Mouse (Mus musculus) left cerebral cortex, postnatal 14 days (tissue): Measurements from ENCODE around the gene C8a. TPM values are rescaled to one million over a fixed set of nuclear protein-coding genes. Genes with fewer than 3 reads are reported as not detected.

Experiments used
- DNase-seq, 2 experiments: peaks; one replicate each; pipeline ENCODE4 v3.0.0; 2021 to 2022; ENCODE audit warnings: low spot score in 2 of 2, mixed read lengths in 1 of 2
- intact Hi-C: fragments of 180-260 bp; cut with DNase I; formaldehyde crosslinking; loops from one replicate; pipeline ENCODE4 v1.15.1; 2025
- total RNA-seq, 2 experiments: library from RNA; stranded (reverse); gene quantifications; 2 replicates each; pipeline ENCODE4 v1.2.3; 2021

C8a gene
- total RNA-seq, 2 experiments from 2014 or later: 0.49 TPM; not detected in 1

DNA sequence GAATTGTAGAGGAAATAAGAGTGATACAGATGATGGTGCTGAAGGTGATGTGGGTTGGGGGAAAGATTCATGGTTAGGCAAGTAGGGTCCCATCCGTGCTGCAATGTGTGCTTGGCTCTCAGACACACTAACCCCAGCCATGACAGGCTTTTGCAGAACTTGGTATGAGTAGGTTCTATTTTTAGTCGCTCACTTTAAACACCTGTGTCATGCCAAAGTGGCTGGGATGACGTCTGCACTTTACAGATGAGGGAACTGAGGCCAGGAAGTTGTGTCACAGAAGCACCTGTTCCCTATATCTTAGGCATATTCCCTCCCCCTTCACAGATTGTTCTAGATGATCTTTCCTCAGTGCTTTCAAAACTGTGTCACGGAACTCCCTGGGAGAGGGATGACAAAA lies 93.9 kb downstream of the C8a start:
- no peak for DNase-seq
- intact Hi-C loops: no loop called here

DNA sequence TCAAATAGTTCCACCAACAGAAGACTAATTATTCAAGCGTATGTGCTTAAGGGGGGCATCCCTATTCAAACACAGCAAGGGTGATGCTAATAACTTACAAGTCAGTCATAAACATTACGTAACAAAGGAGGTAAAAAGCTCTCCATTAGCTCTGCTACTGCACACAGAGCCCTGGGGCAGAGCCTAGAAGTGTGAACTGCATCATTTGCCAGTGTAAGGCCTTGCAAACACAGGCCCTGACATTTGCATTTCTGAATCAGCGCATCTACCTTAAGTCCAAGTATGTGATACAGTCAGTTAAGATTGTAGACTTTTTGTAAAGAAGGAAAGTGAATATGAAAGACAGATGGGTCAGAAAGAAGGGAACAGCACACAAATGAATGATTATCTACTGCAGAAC lies 94.8 kb downstream of the C8a start:
- intact Hi-C loops: no loop called here

DNA sequence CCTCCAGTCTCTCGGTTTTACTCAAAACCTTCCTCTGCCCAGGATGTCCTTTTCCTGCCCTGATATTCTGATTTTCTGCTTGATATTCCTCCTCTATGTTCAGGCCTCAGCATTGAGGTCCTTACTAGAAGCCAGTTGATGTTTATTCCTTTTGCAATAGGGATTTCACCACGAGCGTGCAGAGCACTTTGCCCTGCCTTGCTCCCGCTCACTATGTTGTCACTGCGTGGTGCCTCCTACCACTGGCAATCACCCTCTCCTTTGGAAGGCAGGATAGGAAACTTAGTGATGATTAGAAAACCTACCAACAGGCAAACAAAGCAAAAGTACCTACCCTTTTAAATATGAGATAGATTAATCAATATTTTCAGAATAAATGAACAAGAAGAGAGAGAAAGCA lies 96.7 kb downstream of the C8a start:
- intact Hi-C loops: no loop called here
- no peak for DNase-seq

More for the DNA sequence above, 94.8 kb downstream of the C8a start:
- no peak for DNase-seq

DNA sequence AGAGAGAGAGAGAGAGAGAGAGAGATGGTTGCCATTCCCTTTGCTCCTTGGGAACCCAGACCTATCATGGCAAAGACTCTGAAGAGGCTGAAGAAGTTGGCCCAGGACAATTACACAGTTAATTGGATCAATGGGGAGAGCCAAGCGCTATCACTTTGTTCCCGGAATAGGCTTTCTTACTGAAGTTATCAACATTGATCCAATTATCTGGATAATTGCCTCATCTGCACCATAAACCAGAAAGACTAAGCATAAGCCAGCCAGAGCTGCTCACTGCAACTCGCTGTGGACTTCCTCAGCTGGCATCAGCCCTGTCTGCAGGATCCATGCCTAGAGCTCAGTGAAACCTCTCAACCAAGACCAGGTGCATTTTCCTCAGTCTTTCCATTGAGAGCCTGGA lies 100.6 kb downstream of the C8a start:
- no peak for DNase-seq
- intact Hi-C loops: no loop called here

DNA sequence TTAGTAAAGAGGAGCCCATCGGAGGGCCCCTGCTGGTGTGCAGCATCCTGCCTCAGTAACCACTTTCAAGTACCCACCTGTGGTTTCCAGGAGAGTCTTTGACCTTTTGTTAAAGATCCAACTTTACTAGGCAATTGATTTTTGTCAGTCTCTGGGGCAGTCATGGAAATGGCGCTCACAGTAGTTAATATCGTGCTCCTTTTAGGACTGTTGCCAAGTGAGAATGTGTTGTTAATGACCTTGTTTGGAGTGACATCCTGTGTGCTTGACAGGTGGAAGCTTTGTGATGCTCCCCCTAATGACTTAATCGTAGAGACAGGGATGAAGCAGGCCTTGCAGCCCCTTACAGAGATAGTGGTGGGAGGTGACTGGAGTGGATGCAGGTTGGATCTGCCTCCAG lies 105.9 kb downstream of the C8a start:
- intact Hi-C loops: no loop called here
- no peak for DNase-seq

DNA sequence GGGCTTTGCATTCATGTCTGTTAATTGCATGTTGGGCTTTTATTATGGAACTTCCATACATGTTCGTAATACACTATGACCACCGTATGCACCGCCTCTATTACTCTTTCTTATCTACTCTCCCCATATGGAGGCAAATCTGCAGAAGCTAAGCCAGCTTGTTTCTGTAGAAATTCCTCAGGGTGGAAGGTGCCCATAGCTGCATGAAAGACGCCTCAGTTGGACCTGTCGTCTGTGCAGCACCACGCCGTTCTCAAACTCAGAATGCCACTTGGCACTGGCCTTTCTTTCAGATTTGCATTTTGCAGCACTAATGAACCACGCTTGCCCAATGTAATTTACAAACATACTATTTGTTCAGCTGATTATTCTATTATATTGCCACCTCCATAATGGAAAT lies 106.6 kb downstream of the C8a start:
- no peak for DNase-seq
- intact Hi-C loops: no loop called here

DNA sequence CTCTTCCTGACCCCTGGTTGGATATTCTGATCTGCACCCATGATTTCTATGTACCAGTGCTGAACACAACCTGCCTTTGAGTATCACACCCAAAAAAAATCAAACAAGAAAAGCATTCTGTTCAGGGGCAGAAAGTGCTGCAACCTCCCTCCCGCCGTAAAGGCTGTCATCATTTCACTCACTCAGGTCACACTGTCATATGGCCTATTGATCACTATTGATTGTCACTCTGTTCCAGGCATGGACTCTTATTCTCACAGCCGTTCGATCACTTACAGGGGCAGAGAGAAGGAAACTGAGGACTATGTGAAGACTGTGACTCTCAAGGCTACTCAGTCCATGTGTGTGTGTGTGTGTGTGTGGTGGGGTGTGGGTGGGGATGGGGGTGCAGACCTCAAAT lies 108.0 kb downstream of the C8a start:
- no peak for DNase-seq
- intact Hi-C loops: no loop called here

DNA sequence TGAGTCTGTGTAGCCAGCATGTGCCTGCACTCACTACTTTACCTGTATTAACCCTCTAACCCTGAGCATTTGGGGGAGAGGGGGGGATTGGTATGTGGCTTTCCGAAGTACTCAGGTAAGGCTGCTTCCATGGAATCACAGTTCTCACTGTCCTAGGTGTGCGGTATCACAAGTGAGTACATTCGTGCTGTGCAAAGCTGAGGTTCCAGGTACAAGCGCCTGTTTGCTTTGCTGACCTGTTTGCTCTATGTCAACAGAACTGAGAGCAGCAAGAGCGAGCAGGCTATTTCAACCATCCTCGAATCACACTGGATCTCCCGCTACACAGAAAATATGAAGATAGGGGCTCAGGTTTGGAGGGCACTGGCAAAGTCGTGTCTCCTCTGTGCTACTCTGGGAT lies 110.1 kb downstream of the C8a start, which contains the start of gene C8b:
Gene C8b (plus strand): TSS at position 253 of the 400 bp plus-strand sequence.
- no peak for DNase-seq
- intact Hi-C loops: no loop called here

Other genes with a start within 250 kb of the C8a start
- under 1 TPM in 1 of 2 experiments, not detected in 1; 0.34 TPM for gene C8b, start 110.1 kb downstream of the C8a start, total RNA-seq
- gene Gm17662, start 19.1 kb downstream of the C8a start, total RNA-seq: not detected
- 1 to 10 TPM; 1.3 to 1.5 TPM for gene Fyb2, start 37.1 kb upstream of the C8a start, total RNA-seq
- 10 to 100 TPM; 33.2 to 33.6 TPM for gene Prkaa2, start 233.5 kb upstream of the C8a start, total RNA-seq